Mouse (Mus musculus) MEL (cell line): Measurements from ENCODE around the gene Fscn2. TPM values are rescaled to one million over a fixed set of nuclear protein-coding genes. Genes with fewer than 3 reads are reported as not detected.
A peak's percentile ranks its signal among the peaks of the same experiment; 100 is the strongest.

Experiments
- DNase-seq: peaks from one replicate; pipeline ENCODE4 v3.0.0; 2011; ENCODE audit warnings: low read depth, low spot score
- H3K27ac ChIP-seq: 2 replicates; pipeline ENCODE4 v1.5.1; 2012; ENCODE audit warnings: low read depth, mild to moderate bottlenecking, control low read depth, low read length, moderate library complexity; ENCODE audit not compliant: control insufficient read depth
- H3K27me3 ChIP-seq, 2 experiments: fragments of 150-350 bp in 1 of 2; sonication (generic) in 1 of 2; 2 replicates each; pipeline ENCODE4 v1.6.1; 2012; ENCODE audit warnings: low read length in 2 of 2, mild to moderate bottlenecking in 2 of 2, improper control_type of control experiment in 1 of 2, moderate library complexity in 1 of 2; ENCODE audit not compliant: insufficient read depth in 2 of 2, control insufficient read depth in 1 of 2
- H3K36me3 ChIP-seq, 2 experiments: 2 replicates each; pipeline ENCODE4 v1.6.1; 2012 to 2014; ENCODE audit warnings: low read length in 2 of 2, improper control_type of control experiment in 1 of 2, inconsistent platforms in 1 of 2, mild to moderate bottlenecking in 1 of 2; ENCODE audit not compliant: insufficient read depth in 2 of 2, control insufficient read depth in 1 of 2
- H3K4me1 ChIP-seq, 2 experiments: fragments of 150-350 bp in 1 of 2; sonication (generic) in 1 of 2; 2 replicates each; pipeline ENCODE4 v1.6.1; 2012; ENCODE audit warnings: low read length in 2 of 2, improper control_type of control experiment in 1 of 2, mild to moderate bottlenecking in 1 of 2; ENCODE audit not compliant: insufficient read depth in 2 of 2, control insufficient read depth in 1 of 2
- H3K4me3 ChIP-seq, 2 experiments: fragments of 150-350 bp in 1 of 2; sonication (generic) in 1 of 2; 2 replicates each; pipeline ENCODE4 v1.5.1; 2012; ENCODE audit warnings: low read depth in 2 of 2, low read length in 2 of 2, mild to moderate bottlenecking in 2 of 2, moderate library complexity in 2 of 2, control low read depth in 1 of 2, improper control_type of control experiment in 1 of 2; ENCODE audit not compliant: control insufficient read depth in 1 of 2, insufficient read depth in 1 of 2
- H3K79me2 ChIP-seq: 2 replicates; pipeline ENCODE4 v1.6.1; 2012; ENCODE audit warnings: mild to moderate bottlenecking, low read length, moderate library complexity; ENCODE audit not compliant: control insufficient read depth, poor library complexity, insufficient read depth
- H3K9ac ChIP-seq: 2 replicates; pipeline ENCODE4 v1.6.1; 2012; ENCODE audit warnings: low read depth, mild to moderate bottlenecking, control low read depth, low read length, moderate library complexity; ENCODE audit not compliant: control insufficient read depth, poor library complexity, severe bottlenecking
- H3K9me3 ChIP-seq: fragments of 150-350 bp; sonication (generic); replicated peaks from 2 replicates; pipeline ENCODE4 v1.6.1; 2012; ENCODE audit warnings: mild to moderate bottlenecking, low read length, improper control_type of control experiment, moderate library complexity; ENCODE audit not compliant: insufficient read depth
- CHD1 ChIP-seq: IDR thresholded peaks from 2 replicates; pipeline ENCODE4 v1.6.1; 2012; ENCODE audit warnings: low read depth, mild to moderate bottlenecking, inconsistent platforms, low read length, improper control_type of control experiment
- CHD2 ChIP-seq: IDR thresholded peaks from 2 replicates; pipeline ENCODE4 v1.6.1; 2011; ENCODE audit warnings: low read length, improper control_type of control experiment
- E2F4 ChIP-seq: IDR thresholded peaks from 2 replicates; pipeline ENCODE4 v1.6.1; 2011; ENCODE audit warnings: low read depth, low read length, improper control_type of control experiment, borderline replicate concordance
- ELF1 ChIP-seq: IDR thresholded peaks from 2 replicates; pipeline ENCODE4 v1.6.1; 2014; ENCODE audit warnings: low read depth, mild to moderate bottlenecking, inconsistent platforms, low read length, improper control_type of control experiment, moderate library complexity
- ETS1 ChIP-seq: IDR thresholded peaks from 2 replicates; pipeline ENCODE4 v1.6.1; 2012; ENCODE audit warnings: low read depth, mild to moderate bottlenecking, inconsistent platforms, low read length, improper control_type of control experiment, moderate library complexity
- HCFC1 ChIP-seq: IDR thresholded peaks from 2 replicates; pipeline ENCODE4 v1.6.1; 2012; ENCODE audit warnings: low read depth, mild to moderate bottlenecking, inconsistent platforms, low read length, improper control_type of control experiment, moderate library complexity
- KAT2A ChIP-seq: conservative IDR thresholded peaks from 2 replicates; pipeline ENCODE4 v1.6.1; 2012; ENCODE audit warnings: low read depth, low read length, improper control_type of control experiment, inconsistent platforms
- MAFK ChIP-seq: IDR thresholded peaks from 2 replicates; pipeline ENCODE4 v1.6.1; 2011; ENCODE audit warnings: low read depth, mild to moderate bottlenecking, low read length, improper control_type of control experiment, borderline replicate concordance
- MAZ ChIP-seq: IDR thresholded peaks from 2 replicates; pipeline ENCODE4 v1.6.1; 2012; ENCODE audit warnings: low read depth, mild to moderate bottlenecking, inconsistent platforms, low read length, improper control_type of control experiment
- MEF2A ChIP-seq: IDR thresholded peaks from 2 replicates; pipeline ENCODE4 v1.6.1; 2014; ENCODE audit warnings: low read depth, mild to moderate bottlenecking, inconsistent platforms, low read length, improper control_type of control experiment; ENCODE audit not compliant: poor library complexity, insufficient replicate concordance, severe bottlenecking; ENCODE audit errors: extremely low read depth
- MXI1 ChIP-seq: IDR thresholded peaks from 2 replicates; pipeline ENCODE4 v1.6.1; 2011; ENCODE audit warnings: mild to moderate bottlenecking, low read depth, low read length, improper control_type of control experiment
- NRF1 ChIP-seq: IDR thresholded peaks from 2 replicates; pipeline ENCODE4 v1.6.1; 2014; ENCODE audit warnings: low read depth, mild to moderate bottlenecking, inconsistent platforms, low read length, improper control_type of control experiment, moderate library complexity; ENCODE audit not compliant: poor library complexity, insufficient read depth, severe bottlenecking
- POLR2AphosphoS2 ChIP-seq: IDR thresholded peaks from 2 replicates; pipeline ENCODE4 v1.6.1; 2011; ENCODE audit warnings: low read length, improper control_type of control experiment
- POLR2AphosphoS5 ChIP-seq: IDR thresholded peaks from 2 replicates; pipeline ENCODE4 v1.6.1; 2012; ENCODE audit warnings: low read depth, borderline replicate concordance, mild to moderate bottlenecking, inconsistent platforms, low read length, moderate library complexity, mixed read lengths
- RAD21 ChIP-seq: IDR thresholded peaks from 2 replicates; pipeline ENCODE4 v1.6.1; 2011; ENCODE audit warnings: mild to moderate bottlenecking, low read depth, low read length, improper control_type of control experiment
- SIN3A ChIP-seq: IDR thresholded peaks from 2 replicates; pipeline ENCODE4 v1.6.1; 2012; ENCODE audit warnings: low read length, improper control_type of control experiment, inconsistent platforms
- SMC3 ChIP-seq: IDR thresholded peaks from 2 replicates; pipeline ENCODE4 v1.6.1; 2011; ENCODE audit warnings: low read depth, low read length, improper control_type of control experiment
- TAL1 ChIP-seq: IDR thresholded peaks from 2 replicates; pipeline ENCODE4 v1.6.1; 2012; ENCODE audit warnings: mild to moderate bottlenecking, inconsistent platforms, low read length, moderate library complexity, mixed read lengths
- TBP ChIP-seq: IDR thresholded peaks from 2 replicates; pipeline ENCODE4 v1.8.0; 2011; ENCODE audit warnings: low read depth, low read length, improper control_type of control experiment
- TCF12 ChIP-seq: IDR thresholded peaks from 2 replicates; pipeline ENCODE4 v1.6.1; 2014; ENCODE audit warnings: low read depth, mild to moderate bottlenecking, inconsistent platforms, low read length, improper control_type of control experiment, moderate library complexity
- UBTF ChIP-seq: IDR thresholded peaks from 2 replicates; pipeline ENCODE4 v1.6.1; 2012; ENCODE audit warnings: low read depth, mild to moderate bottlenecking, inconsistent platforms, low read length, improper control_type of control experiment, moderate library complexity, borderline replicate concordance; ENCODE audit not compliant: insufficient read depth
- USF1 ChIP-seq: IDR thresholded peaks from 2 replicates; pipeline ENCODE4 v1.6.1; 2014; ENCODE audit warnings: low read depth, mild to moderate bottlenecking, inconsistent platforms, low read length, improper control_type of control experiment, moderate library complexity
- USF2 ChIP-seq, 2 experiments: IDR thresholded peaks; 2 replicates each; pipeline ENCODE4 v1.6.1; 2011 to 2012; ENCODE audit warnings: improper control_type of control experiment in 2 of 2, low read length in 2 of 2, borderline replicate concordance in 1 of 2, inconsistent platforms in 1 of 2, low read depth in 1 of 2, mild to moderate bottlenecking in 1 of 2; ENCODE audit not compliant: insufficient read depth in 1 of 2
- ZKSCAN1 ChIP-seq: IDR thresholded peaks from 2 replicates; pipeline ENCODE4 v1.6.1; 2012; ENCODE audit warnings: low read depth, mild to moderate bottlenecking, inconsistent platforms, low read length, improper control_type of control experiment, moderate library complexity
- ZMIZ1 ChIP-seq: IDR thresholded peaks from 2 replicates; pipeline ENCODE4 v1.6.1; 2012; ENCODE audit warnings: low read depth, mild to moderate bottlenecking, inconsistent platforms, low read length, improper control_type of control experiment, moderate library complexity
- ZNF384 ChIP-seq: IDR thresholded peaks from 2 replicates; pipeline ENCODE4 v1.6.1; 2012; ENCODE audit warnings: low read depth, mild to moderate bottlenecking, inconsistent platforms, low read length, improper control_type of control experiment
- polyA plus RNA-seq, 2 experiments: library from polyadenylated mRNA; stranded (reverse) in 1 of 2; unstranded in 1 of 2; fragments of >175 nt in 1 of 2; fragments of >200 nt in 1 of 2; gene quantifications; 2 replicates each; pipeline versions ENCODE4 v1.2.1 to v1.2.4; 2012; ENCODE audit warnings: low replicate concordance in 2 of 2, low read depth in 1 of 2; ENCODE audit not compliant: insufficient read length in 2 of 2, insufficient read depth in 1 of 2, missing spikeins in 1 of 2
- total RNA-seq: library from RNA; depleted of rRNA; stranded (reverse); fragments of 300-350 nt; gene quantifications from 2 replicates; pipeline ENCODE4 v1.2.3, GENCODE M21; 2012; rRNA removed

Gene Fscn2
- total RNA-seq (0.29 and 0.62 TPM in 2 replicates), polyA plus RNA-seq (under 1 TPM in 1 of 2 experiments, not detected in 1; 0.61 TPM)

GRCm38 (mm10) chr11:120361295-120361694 lies at the start of gene Fscn2:
Gene Fscn2 (plus strand): TSS chr11:120361534.
- Histone ChIP-seq H3K9ac (no peak within 1 kb of the TSS), H3K9me3 (no peaks in the 10 kb centered on the region)
- TF ChIP-seq UBTF: no peak
- no peak for TF ChIP-seq ZMIZ1
- TF ChIP-seq POLR2AphosphoS5: no peak
- no peak for TF ChIP-seq CHD1
- TF ChIP-seq RAD21: no peak
- no peak for TF ChIP-seq POLR2AphosphoS2
- TF ChIP-seq SIN3A: no peak
- TF ChIP-seq SMC3: no peak
- no peak for TF ChIP-seq TCF12
- no peak for TF ChIP-seq MAFK
- no peak for TF ChIP-seq HCFC1
- no peak for TF ChIP-seq ETS1
- TF ChIP-seq E2F4: no peak
- TF ChIP-seq USF1: no peak
- no peak for TF ChIP-seq MEF2A
- no peak for TF ChIP-seq USF2 (IDR thresholded peaks at IDR 0.05; ENCODE audit: borderline replicate concordance in 1 of 2, insufficient read depth in 1 of 2, low read depth in 1 of 2, low read length in 2 of 2)
- TF ChIP-seq TAL1: no peak
- TF ChIP-seq, all 39 proteins: peak for 0
- Histone ChIP-seq H3K79me2 (no peaks in the 10 kb centered on the region), H3K4me1 (peaks cover 3 to 17% of the 10 kb centered on the region in 2 experiments), H3K27me3 (no peaks in the 10 kb centered on the region), H3K27ac (no peak within 1 kb of the TSS), H3K4me3 (no peak within 1 kb of the TSS), H3K36me3 (peaks cover 0 to 8% of the 10 kb centered on the region in 2 experiments; a peak in 2 of 4 replicates)
- DNase-seq: no peak

GRCm38 (mm10) chr11:120311561-120311960 lies 49.8 kb upstream of the Fscn2 start:
- H3K9ac ChIP-seq: peak overlapping the region; percentile 79
- no peaks in the 10 kb centered on the region for H3K27me3 ChIP-seq
- peak overlapping the region in 1 of 2 experiments; percentile 59; a peak in 1 of 4 replicates for H3K4me3 ChIP-seq
- no peak overlapping the region for H3K27ac ChIP-seq
- DNase-seq: no peak
- H3K36me3 ChIP-seq: peaks cover 0 to 6% of the 10 kb centered on the region in 2 experiments; a peak in 2 of 4 replicates
- TF ChIP-seq KAT2A: no peak
- no peak for TF ChIP-seq RAD21
- TF ChIP-seq CHD1: no peak
- TF ChIP-seq USF2 (IDR thresholded peaks at IDR 0.05; ENCODE audit: borderline replicate concordance in 1 of 2, insufficient read depth in 1 of 2, low read depth in 1 of 2, low read length in 2 of 2): no peak
- no peak for TF ChIP-seq TBP
- TF ChIP-seq E2F4: no peak
- no peak for TF ChIP-seq ZNF384
- TF ChIP-seq USF1: no peak
- TF ChIP-seq NRF1: no peak
- no peak for TF ChIP-seq ZKSCAN1
- TF ChIP-seq MAZ: no peak
- TF ChIP-seq ELF1: no peak
- no peak for TF ChIP-seq POLR2AphosphoS5
- no peak for TF ChIP-seq MXI1
- no peak for TF ChIP-seq ETS1
- no peak for TF ChIP-seq CHD2
- H3K4me1 ChIP-seq: peaks cover 0 to 14% of the 10 kb centered on the region in 2 experiments; a peak in 2 of 4 replicates
- H3K79me2 ChIP-seq: peaks cover 2% of the 10 kb centered on the region; the same call in 1 of the 2 replicates
- H3K9me3 ChIP-seq: no peaks in the 10 kb centered on the region
